Mouse (Mus musculus) intestine, postnatal 0 days (tissue): ENCODE data around the gene Zzz3. TPM values are rescaled to one million over a fixed set of nuclear protein-coding genes. Genes with fewer than 3 reads are reported as not detected.

Source experiments
- ATAC-seq: fragments of 200-750 bp; cut with Nextera tagmentation; 2 replicates; pipeline ENCODE4 v1.8.0; 2017; ENCODE audit warnings: mild to moderate bottlenecking, moderate TSS enrichment, moderate library complexity
- H3K27ac ChIP-seq: fragments of 300-500 bp; sonication (generic); 2 replicates; pipeline ENCODE4 v1.5.1; 2014; ENCODE audit warnings: mild to moderate bottlenecking, low read depth, low read length, moderate library complexity
- H3K27me3 ChIP-seq: fragments of 300-500 bp; sonication (generic); replicated peaks from 2 replicates; pipeline ENCODE4 v1.6.1; 2014; ENCODE audit warnings: low read length, mixed read lengths; ENCODE audit not compliant: control insufficient read depth, insufficient read depth
- H3K36me3 ChIP-seq: fragments of 300-500 bp; sonication (generic); 2 replicates; pipeline ENCODE4 v1.6.1; 2014; ENCODE audit warnings: mild to moderate bottlenecking, moderate library complexity; ENCODE audit not compliant: control insufficient read depth, insufficient read depth
- H3K4me1 ChIP-seq: fragments of 300-500 bp; sonication (generic); replicated peaks from 2 replicates; pipeline ENCODE4 v1.6.1; 2014; ENCODE audit warnings: antibody characterized with exemption, low read length, mixed read lengths; ENCODE audit not compliant: control insufficient read depth, insufficient read depth
- H3K4me2 ChIP-seq: fragments of 300-500 bp; sonication (generic); replicated peaks from 2 replicates; pipeline ENCODE4 v1.6.1; 2014; ENCODE audit warnings: low read depth, mild to moderate bottlenecking, moderate library complexity
- H3K4me3 ChIP-seq: fragments of 300-500 bp; sonication (generic); 2 replicates; pipeline ENCODE4 v1.5.1; 2014; ENCODE audit warnings: low read depth, low read length
- H3K9ac ChIP-seq: fragments of 300-500 bp; sonication (generic); 2 replicates; pipeline ENCODE4 v1.6.1; 2014; ENCODE audit warnings: mild to moderate bottlenecking, low read depth, low read length
- H3K9me3 ChIP-seq: fragments of 300-500 bp; sonication (generic); 2 replicates; pipeline ENCODE4 v1.6.1; 2016; ENCODE audit warnings: mixed run types; ENCODE audit not compliant: control insufficient read depth
- CTCF ChIP-seq: sonication (generic); IDR thresholded peaks from 2 replicates; pipeline ENCODE4 v1.5.1; 2016; ENCODE audit warnings: low read depth, mild to moderate bottlenecking, control low read depth, antibody characterized with exemption, moderate library complexity
- WGBS: fragments of 180-500 bp; shearing (Covaris S2); extraction: QIAGEN DNeasy Blood & Tissue Kit; methylation state at CpG from one replicate; pipeline ENCODE4 v1.1.7; 2014; 5-methylcytosine and 5-hydroxymethylcytosine counted together
- polyA plus RNA-seq: library from polyadenylated mRNA; unstranded; fragments of >200 nt; fragmentation: Nextera tagmentation; extraction: Ambion mirVana; gene quantifications from 2 replicates; pipeline ENCODE4 v1.2.1, GENCODE M21; 2015

Gene Zzz3
- polyA plus RNA-seq, 1 experiment from 2014 or later = 19.6 TPM

DNA sequence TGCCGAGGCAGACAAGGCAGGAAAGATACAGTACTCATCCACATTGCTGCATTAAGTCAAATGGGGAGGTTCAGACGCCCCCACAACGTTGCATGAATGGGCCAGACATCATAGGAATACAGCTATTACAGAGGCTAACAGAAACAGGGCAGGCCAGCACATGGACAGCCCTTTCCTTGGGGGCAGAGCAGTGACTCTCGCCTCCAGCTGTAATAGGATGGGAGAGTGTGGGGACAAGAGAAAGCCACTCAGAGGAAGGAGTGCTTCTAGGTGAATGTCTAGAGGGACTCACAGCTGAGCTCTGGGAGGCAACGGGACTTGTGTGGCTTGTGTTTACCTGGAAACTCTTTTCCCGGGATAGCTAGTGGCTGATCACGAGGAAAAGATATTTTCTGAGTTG is 88.5 kb downstream of the Zzz3 start:
- no peak overlapping the region for H3K9ac ChIP-seq
- TF ChIP-seq CTCF = no peak
- H3K27ac ChIP-seq = no peak overlapping the region
- H3K4me2 ChIP-seq = no peak overlapping the region
- no peaks in the 10 kb centered on the region for H3K9me3 ChIP-seq
- H3K27me3 ChIP-seq = no peaks in the 10 kb centered on the region
- ATAC-seq = no peak
- no peak overlapping the region for H3K4me3 ChIP-seq
- no peaks in the 10 kb centered on the region for H3K36me3 ChIP-seq
- no peaks in the 10 kb centered on the region for H3K4me1 ChIP-seq
- 33% methylated on average over 7 of the region's 7 CpGs for WGBS

- no peaks in the 10 kb centered on the region for H3K36me3 ChIP-seq
Measured at GRCm38 (mm10) chr3:152484206-152484605, 88.9 kb downstream of the Zzz3 start.

DNA sequence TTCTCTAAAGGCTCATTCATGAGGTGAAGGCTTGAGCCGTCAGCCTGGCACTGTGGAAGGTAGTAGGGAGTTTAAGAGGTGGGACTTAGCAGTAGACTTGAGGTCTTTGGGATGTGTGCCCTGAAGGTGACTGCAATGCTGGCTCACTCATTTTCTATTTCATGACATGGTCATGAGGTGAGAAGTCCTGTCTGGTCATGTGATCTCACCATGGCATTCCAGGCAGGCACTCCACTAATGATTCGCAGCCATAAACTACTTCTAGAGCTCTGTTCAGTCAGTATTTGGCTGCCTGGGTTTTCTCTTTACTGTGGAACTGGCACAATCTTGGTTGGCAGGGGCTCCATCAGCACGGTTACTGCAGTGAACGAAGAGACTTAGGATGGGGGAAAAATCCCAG is 93.7 kb downstream of the Zzz3 start:
- 83% methylated on average over 4 of the region's 4 CpGs for WGBS
- TF ChIP-seq CTCF = no peak
- Histone ChIP-seq H3K4me1 (no peaks in the 10 kb centered on the region), H3K4me2 (no peak overlapping the region), H3K9me3 (no peaks in the 10 kb centered on the region), H3K27me3 (no peaks in the 10 kb centered on the region), H3K9ac (no peak overlapping the region), H3K4me3 (no peak overlapping the region), H3K36me3 (no peaks in the 10 kb centered on the region), H3K27ac (no peak overlapping the region)
- ATAC-seq = no peak

More at GRCm38 (mm10) chr3:152484206-152484605, 88.9 kb downstream of the Zzz3 start:
- no peaks in the 10 kb centered on the region for H3K4me1 ChIP-seq
- H3K9ac ChIP-seq = no peak overlapping the region
- H3K27ac ChIP-seq = no peak overlapping the region
- 41% methylated on average over 6 of the region's 6 CpGs for WGBS
- no peaks in the 10 kb centered on the region for H3K9me3 ChIP-seq
- no peak overlapping the region for H3K4me2 ChIP-seq
- H3K27me3 ChIP-seq = no peaks in the 10 kb centered on the region
- no peak overlapping the region for H3K4me3 ChIP-seq
- no peak for TF ChIP-seq CTCF
- ATAC-seq = no peak

DNA sequence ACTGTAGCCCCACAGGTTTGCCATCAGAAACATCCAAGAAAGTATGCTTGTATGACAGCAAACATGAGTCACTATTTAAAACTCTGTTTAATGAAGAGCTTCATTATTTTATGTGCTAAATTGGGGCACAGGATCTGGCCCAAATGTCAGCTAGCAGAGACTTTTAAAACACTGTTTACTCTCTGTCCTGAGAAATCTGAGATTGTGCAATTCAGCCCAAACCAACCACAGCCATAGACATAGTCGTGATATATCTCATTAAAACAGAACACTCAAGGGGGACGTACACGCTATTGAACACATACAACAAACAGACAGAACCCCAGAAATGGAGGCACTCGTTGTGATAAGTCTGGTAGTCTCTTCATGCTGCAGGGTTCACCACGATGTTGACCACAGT is 95.2 kb downstream of the Zzz3 start:
- no peaks in the 10 kb centered on the region for H3K27me3 ChIP-seq
- TF ChIP-seq CTCF = no peak
- WGBS = 83% methylated on average over 5 of the region's 5 CpGs
- H3K36me3 ChIP-seq = no peaks in the 10 kb centered on the region
- H3K4me3 ChIP-seq = no peak overlapping the region
- no peak overlapping the region for H3K9ac ChIP-seq
- no peaks in the 10 kb centered on the region for H3K9me3 ChIP-seq
- H3K4me1 ChIP-seq = no peaks in the 10 kb centered on the region
- H3K4me2 ChIP-seq = no peak overlapping the region
- no peak overlapping the region for H3K27ac ChIP-seq
- ATAC-seq = no peak

GRCm38 (mm10) chr3:152492241-152492640 is 97.0 kb downstream of the Zzz3 start:
- H3K36me3 ChIP-seq = no peaks in the 10 kb centered on the region
- no peak overlapping the region for H3K27ac ChIP-seq
- no peak for ATAC-seq
- no peaks in the 10 kb centered on the region for H3K4me1 ChIP-seq
- TF ChIP-seq CTCF = no peak
- H3K9ac ChIP-seq = no peak overlapping the region
- no peak overlapping the region for H3K4me2 ChIP-seq
- no peaks in the 10 kb centered on the region for H3K27me3 ChIP-seq
- H3K4me3 ChIP-seq = no peak overlapping the region
- H3K9me3 ChIP-seq = no peaks in the 10 kb centered on the region
- 81% methylated on average over 6 of the region's 6 CpGs for WGBS

GRCm38 (mm10) chr3:152493813-152494212 is 98.5 kb downstream of the Zzz3 start:
- H3K27me3 ChIP-seq = no peaks in the 10 kb centered on the region
- TF ChIP-seq CTCF = no peak

More at GRCm38 (mm10) chr3:152493813-152494212, 98.5 kb downstream of the Zzz3 start:
- Histone ChIP-seq H3K9me3 (no peaks in the 10 kb centered on the region), H3K9ac (no peak overlapping the region), H3K4me3 (no peak overlapping the region), H3K36me3 (no peaks in the 10 kb centered on the region), H3K4me1 (no peaks in the 10 kb centered on the region), H3K4me2 (no peak overlapping the region), H3K27ac (no peak overlapping the region)
- no peak for ATAC-seq
- WGBS = 52% methylated on average over 2 of the region's 2 CpGs
